Mouse (Mus musculus): ENCODE measurements around the gene Fbxo34. TPM values are rescaled to one million over a fixed set of nuclear protein-coding genes. Genes with fewer than 3 reads are reported as not detected.
"Not testable (repeated sequence)": the region's sequence is repeated elsewhere in the genome, so short reads cannot be mapped to it uniquely, and the experiment has no call there.

The Fbxo34 gene
- polyA plus RNA-seq, 1 experiment, result 7.0 TPM

- H3K4me1 ChIP-seq (ENCODE audit: control insufficient read depth), result peaks cover 88% of the 10 kb centered on the region
- TF ChIP-seq GATA1 (IDR thresholded peaks at IDR 0.05; ENCODE audit: low read length), result no peak
- no peak for TF ChIP-seq TAL1 (IDR thresholded peaks at IDR 0.05; ENCODE audit: low read length)
- H3K4me3 ChIP-seq (replicated peaks), result peak overlapping the region; percentile 36
- no peaks in the 10 kb centered on the region for H3K27me3 ChIP-seq (ENCODE audit: control insufficient read depth)
- no peaks in the 10 kb centered on the region for H3K9me3 ChIP-seq (ENCODE audit: control insufficient read depth, low read length)
- H3K36me3 ChIP-seq (ENCODE audit: control insufficient read depth), result peaks cover 79% of the 10 kb centered on the region
Measured at GRCm38 (mm10) chr14:47521609-47522008, 71.4 kb downstream of the Fbxo34 start.

GRCm38 (mm10) chr14:47522301-47522700 is 72.1 kb downstream of the Fbxo34 start:
- Histone ChIP-seq H3K27me3 (ENCODE audit: control insufficient read depth) (no peaks in the 10 kb centered on the region), H3K36me3 (ENCODE audit: control insufficient read depth) (peaks cover 79% of the 10 kb centered on the region), H3K9me3 (ENCODE audit: control insufficient read depth, low read length) (no peaks in the 10 kb centered on the region), H3K4me1 (ENCODE audit: control insufficient read depth) (peaks cover 88% of the 10 kb centered on the region), H3K4me3 (replicated peaks) (peak overlapping the region; percentile 35)
- TF ChIP-seq TAL1 (IDR thresholded peaks at IDR 0.05; ENCODE audit: low read length) (peak; percentile 94), GATA1 (IDR thresholded peaks at IDR 0.05; ENCODE audit: low read length) (peak; percentile 96)

- TF ChIP-seq GATA1 (IDR thresholded peaks at IDR 0.05; ENCODE audit: low read length) (no peak), TAL1 (IDR thresholded peaks at IDR 0.05; ENCODE audit: low read length) (no peak)
- Histone ChIP-seq H3K4me1 (ENCODE audit: control insufficient read depth) (peaks cover 79% of the 10 kb centered on the region), H3K27me3 (ENCODE audit: control insufficient read depth) (no peaks in the 10 kb centered on the region), H3K4me3 (replicated peaks) (no peak overlapping the region), H3K9me3 (ENCODE audit: control insufficient read depth, low read length) (no peaks in the 10 kb centered on the region), H3K36me3 (ENCODE audit: control insufficient read depth) (peaks cover 79% of the 10 kb centered on the region)
Measured at GRCm38 (mm10) chr14:47525374-47525773, 75.2 kb downstream of the Fbxo34 start.

- peaks cover 76% of the 10 kb centered on the region for H3K4me1 ChIP-seq (ENCODE audit: control insufficient read depth)
- no peaks in the 10 kb centered on the region for H3K27me3 ChIP-seq (ENCODE audit: control insufficient read depth)
- no peak overlapping the region for H3K4me3 ChIP-seq (replicated peaks)
- peaks cover 79% of the 10 kb centered on the region for H3K36me3 ChIP-seq (ENCODE audit: control insufficient read depth)
- TF ChIP-seq GATA1 (IDR thresholded peaks at IDR 0.05; ENCODE audit: low read length), result no peak
- no peak for TF ChIP-seq TAL1 (IDR thresholded peaks at IDR 0.05; ENCODE audit: low read length)
- H3K9me3 ChIP-seq (ENCODE audit: control insufficient read depth, low read length), result no peaks in the 10 kb centered on the region
Measured at GRCm38 (mm10) chr14:47525861-47526260, 75.6 kb downstream of the Fbxo34 start.

- H3K4me3 ChIP-seq (replicated peaks), result peak overlapping the region; percentile 21
- TF ChIP-seq TAL1 (IDR thresholded peaks at IDR 0.05; ENCODE audit: low read length) (peak; percentile 57), GATA1 (IDR thresholded peaks at IDR 0.05; ENCODE audit: low read length) (peak; percentile 69)
- H3K9me3 ChIP-seq (ENCODE audit: control insufficient read depth, low read length), result no peaks in the 10 kb centered on the region
- H3K27me3 ChIP-seq (ENCODE audit: control insufficient read depth), result no peaks in the 10 kb centered on the region
- H3K4me1 ChIP-seq (ENCODE audit: control insufficient read depth), result peaks cover 68% of the 10 kb centered on the region
- peaks cover 88% of the 10 kb centered on the region for H3K36me3 ChIP-seq (ENCODE audit: control insufficient read depth)
Measured at GRCm38 (mm10) chr14:47527833-47528232, 77.6 kb downstream of the Fbxo34 start.

- Histone ChIP-seq H3K4me1 (ENCODE audit: control insufficient read depth) (peaks cover 73% of the 10 kb centered on the region), H3K27me3 (ENCODE audit: control insufficient read depth) (no peaks in the 10 kb centered on the region), H3K36me3 (ENCODE audit: control insufficient read depth) (peaks cover 93% of the 10 kb centered on the region), H3K4me3 (replicated peaks) (peak overlapping the region; percentile 23), H3K9me3 (ENCODE audit: control insufficient read depth, low read length) (no peaks in the 10 kb centered on the region)
- TF ChIP-seq TAL1 (IDR thresholded peaks at IDR 0.05; ENCODE audit: low read length) (no peak), GATA1 (IDR thresholded peaks at IDR 0.05; ENCODE audit: low read length) (no peak)
Measured at GRCm38 (mm10) chr14:47528293-47528692, 78.1 kb downstream of the Fbxo34 start.

GRCm38 (mm10) chr14:47529019-47529418 is 78.8 kb downstream of the Fbxo34 start:
- H3K4me3 ChIP-seq (replicated peaks), result no peak overlapping the region
- TF ChIP-seq GATA1 (IDR thresholded peaks at IDR 0.05; ENCODE audit: low read length) (no peak), TAL1 (IDR thresholded peaks at IDR 0.05; ENCODE audit: low read length) (no peak)
- H3K27me3 ChIP-seq (ENCODE audit: control insufficient read depth), result no peaks in the 10 kb centered on the region
- H3K9me3 ChIP-seq (ENCODE audit: control insufficient read depth, low read length), result no peaks in the 10 kb centered on the region
- peaks cover 77% of the 10 kb centered on the region for H3K4me1 ChIP-seq (ENCODE audit: control insufficient read depth)
- H3K36me3 ChIP-seq (ENCODE audit: control insufficient read depth), result peaks cover 98% of the 10 kb centered on the region

GRCm38 (mm10) chr14:47529592-47529991 is 79.4 kb downstream of the Fbxo34 start:
- H3K36me3 ChIP-seq (ENCODE audit: control insufficient read depth), result peaks cover 98% of the 10 kb centered on the region
- H3K4me1 ChIP-seq (ENCODE audit: control insufficient read depth), result peaks cover 77% of the 10 kb centered on the region
- not testable (repeated sequence) for H3K4me3 ChIP-seq (replicated peaks); H3K27me3 ChIP-seq (ENCODE audit: control insufficient read depth); H3K9me3 ChIP-seq (ENCODE audit: control insufficient read depth, low read length)

GRCm38 (mm10) chr14:47532496-47532895 is 82.3 kb downstream of the Fbxo34 start:
- Histone ChIP-seq H3K4me1 (ENCODE audit: control insufficient read depth) (peaks cover 66% of the 10 kb centered on the region), H3K27me3 (ENCODE audit: control insufficient read depth) (no peaks in the 10 kb centered on the region), H3K9me3 (ENCODE audit: control insufficient read depth, low read length) (no peaks in the 10 kb centered on the region), H3K4me3 (replicated peaks) (no peak overlapping the region), H3K36me3 (ENCODE audit: control insufficient read depth) (peaks cover 81% of the 10 kb centered on the region)
- TF ChIP-seq TAL1 (IDR thresholded peaks at IDR 0.05; ENCODE audit: low read length), result no peak

Measured in erythroblast, embryonic 14.5 days (primary cell).